In genomic region chr2:28012367-28012766, GRCm38 (mm10) we compare ENCODE assay signal across 11 mouse cellular contexts.
"Had no signal": no experiment of that assay in that cellular context is flagged by ENCODE, and none has a peak within 500 bp of the region (broad histone marks: within the 10 kb centered on the region; RNA-seq: fewer than 3 reads in every experiment).

No protein-coding gene starts in this region.

- H3K4me3 ChIP-seq: kidney, embryonic 15.5 days; layer of hippocampus, adult 2 months; midbrain, embryonic 13.5 days had no signal

- ATAC-seq: lung, postnatal 0 days; midbrain, embryonic 13.5 days had no signal

- H3K27me3 ChIP-seq: kidney, embryonic 15.5 days; midbrain, embryonic 13.5 days had no signal

- H3K36me3 ChIP-seq: midbrain, embryonic 13.5 days had no signal

- H3K9ac ChIP-seq: kidney, embryonic 15.5 days; midbrain, embryonic 13.5 days had no signal

- H3K4me2 ChIP-seq: kidney, embryonic 15.5 days; midbrain, embryonic 13.5 days had no signal

- DNase-seq: kidney, adult 2 months; kidney, postnatal 36 days; left cerebral cortex, postnatal 4 days; lung, adult 2 months; lung, postnatal 36 days; thymus, postnatal 14 days had no signal

- H3K27ac ChIP-seq: kidney, embryonic 15.5 days; layer of hippocampus, adult 2 months; midbrain, embryonic 13.5 days; stomach, postnatal 0 days had no signal

- H3K9me3 ChIP-seq: kidney, embryonic 15.5 days; midbrain, embryonic 13.5 days had no signal
